Mouse (Mus musculus): ENCODE data around the gene Rpl15. TPM values are rescaled to one million over a fixed set of nuclear protein-coding genes. Genes with fewer than 3 reads are reported as not detected.
A peak's percentile ranks its signal among the peaks of the same experiment; 100 is the strongest.
"Not testable (repeated sequence)": the region's sequence is repeated elsewhere in the genome, so short reads cannot be mapped to it uniquely, and the experiment has no call there.

The Rpl15 gene
- polyA plus RNA-seq, 1 experiment from 2014 or later = 415 TPM

DNA sequence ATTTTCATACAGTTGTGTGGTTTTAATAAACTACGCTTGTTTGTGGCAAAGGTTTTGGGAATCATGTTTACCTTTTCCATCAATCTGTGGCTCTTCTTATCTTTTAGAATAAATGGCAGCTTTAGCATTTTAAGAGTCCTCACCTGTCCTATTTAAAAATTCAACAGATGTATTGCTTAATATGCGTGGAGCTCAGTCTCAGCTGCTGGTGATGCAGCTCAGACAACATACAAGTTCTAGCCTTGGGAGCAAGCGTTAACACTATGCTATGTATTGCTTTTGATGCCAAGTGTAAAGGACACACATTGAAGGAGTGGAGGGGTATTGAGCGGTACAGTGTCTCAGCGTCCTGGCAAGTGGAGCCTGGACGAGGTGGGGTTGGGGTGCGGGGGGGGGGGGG, 475 bp upstream of the Rpl15 start:
- no peak overlapping the region for H3K27ac ChIP-seq (ENCODE audit: low read depth, low read length)
- H3K9ac ChIP-seq (ENCODE audit: low read depth, low read length) = peak overlapping the region; percentile 37; the same call in 1 of the 2 replicates
- H3K4me3 ChIP-seq (ENCODE audit: low read depth, low read length) = peak overlapping the region; percentile 94
- WGBS = 10% methylated on average over 5 of the region's 7 CpGs
- no peak for DNase-seq (ENCODE audit: low spot score)
- H3K27me3 ChIP-seq (ENCODE audit: control insufficient read depth, insufficient read depth, low read length) = no peaks in the 10 kb centered on the region
- peak overlapping the region; percentile 54 for H3K4me2 ChIP-seq (replicated peaks; ENCODE audit: low read depth, low read length)
- ATAC-seq (ENCODE audit: low FRiP score) = 0 out of 2 replicates have a peak, but pooled peaks have one; percentile 8
- no peaks in the 10 kb centered on the region for H3K9me3 ChIP-seq (ENCODE audit: control insufficient read depth, low read length)
- 0 out of 2 replicates have a peak, but pooled peaks cover 3% of the 10 kb centered on the region for H3K36me3 ChIP-seq (ENCODE audit: control insufficient read depth, insufficient read depth, low read length)
- 0 out of 2 replicates have a peak, but pooled peaks cover 2% of the 10 kb centered on the region for H3K4me1 ChIP-seq (replicated peaks; ENCODE audit: control insufficient read depth, insufficient read depth, low read length)

DNA sequence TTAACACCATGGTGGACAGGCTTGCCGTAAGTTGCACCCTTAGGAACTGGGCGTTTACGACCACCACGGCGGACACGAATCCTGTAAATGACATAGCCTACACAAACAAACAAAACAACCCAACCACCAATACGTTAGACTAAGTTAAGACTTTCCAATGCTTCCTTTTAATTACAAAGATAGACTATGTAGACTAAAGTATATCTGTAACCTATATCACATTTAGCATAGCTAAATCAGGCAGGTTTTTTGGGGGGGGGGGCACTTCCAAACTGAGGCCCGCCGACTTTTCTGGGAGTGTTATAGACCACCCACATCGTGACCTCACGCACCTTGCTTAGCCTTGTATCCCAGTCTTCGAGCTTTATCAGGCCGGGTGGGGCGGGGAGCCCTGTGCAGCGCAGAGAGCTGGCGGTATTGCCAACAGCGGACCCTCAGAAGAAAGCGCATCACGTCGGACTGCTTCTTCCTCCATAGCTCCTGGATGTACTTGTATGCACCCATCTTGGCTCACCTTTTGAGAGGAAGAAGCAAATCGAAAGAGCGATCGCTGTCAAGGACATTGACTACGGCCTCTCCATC, 1.2 kb downstream of the Rpl15 start:
- DNase-seq (ENCODE audit: low spot score) (peak; percentile 39), ATAC-seq (ENCODE audit: low FRiP score) (peak; percentile 3; the same call in 1 of the 2 replicates)
- H3K27me3 ChIP-seq (ENCODE audit: control insufficient read depth, insufficient read depth, low read length) = not testable (repeated sequence)

DNA sequence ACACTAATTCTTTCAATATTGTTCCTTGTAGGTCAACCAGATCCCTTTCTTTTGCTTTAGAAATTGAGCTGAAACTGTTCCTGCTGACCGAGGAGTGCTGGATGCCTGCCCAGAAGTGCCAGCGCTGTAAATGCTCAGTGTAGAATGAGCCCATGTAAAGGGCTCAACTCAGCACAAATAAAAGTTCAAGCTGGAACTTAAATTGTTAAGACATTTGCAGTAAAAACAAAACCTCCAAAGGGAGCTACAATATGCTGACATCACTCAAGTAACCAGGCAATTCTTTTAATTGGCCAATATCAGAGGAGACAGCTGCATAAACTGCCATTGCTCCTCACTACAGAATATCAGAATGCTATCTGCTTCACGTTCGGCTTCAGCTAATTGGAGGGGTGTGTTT, 7.8 kb downstream of the Rpl15 start:
- no peak overlapping the region for H3K27ac ChIP-seq (ENCODE audit: low read depth, low read length)
- H3K9ac ChIP-seq (ENCODE audit: low read depth, low read length) = no peak overlapping the region
- 0 out of 2 replicates have a peak, but pooled peaks cover 4% of the 10 kb centered on the region for H3K36me3 ChIP-seq (ENCODE audit: control insufficient read depth, insufficient read depth, low read length)
- no peak overlapping the region for H3K4me2 ChIP-seq (replicated peaks; ENCODE audit: low read depth, low read length)
- H3K4me3 ChIP-seq (ENCODE audit: low read depth, low read length) = no peak overlapping the region
- no peaks in the 10 kb centered on the region for H3K4me1 ChIP-seq (replicated peaks; ENCODE audit: control insufficient read depth, insufficient read depth, low read length)
- ATAC-seq (ENCODE audit: low FRiP score) (no peak), DNase-seq (ENCODE audit: low spot score) (no peak)
- no peaks in the 10 kb centered on the region for H3K27me3 ChIP-seq (ENCODE audit: control insufficient read depth, insufficient read depth, low read length)
- H3K9me3 ChIP-seq (ENCODE audit: control insufficient read depth, low read length) = no peaks in the 10 kb centered on the region
- WGBS = 84% methylated on average over 4 of the region's 4 CpGs

More for the DNA sequence above, 1.2 kb downstream of the Rpl15 start:
- H3K4me2 ChIP-seq (replicated peaks; ENCODE audit: low read depth, low read length) = peak overlapping the region; percentile 66
- peak overlapping the region; percentile 74 for H3K27ac ChIP-seq (ENCODE audit: low read depth, low read length)
- H3K36me3 ChIP-seq (ENCODE audit: control insufficient read depth, insufficient read depth, low read length); H3K4me1 ChIP-seq (replicated peaks; ENCODE audit: control insufficient read depth, insufficient read depth, low read length); H3K9me3 ChIP-seq (ENCODE audit: control insufficient read depth, low read length): not testable (repeated sequence)
- under 1% methylated on average over 20 of the region's 24 CpGs for WGBS
- H3K9ac ChIP-seq (ENCODE audit: low read depth, low read length) = peak overlapping the region; percentile 99
- peak overlapping the region; percentile 94 for H3K4me3 ChIP-seq (ENCODE audit: low read depth, low read length)

DNA sequence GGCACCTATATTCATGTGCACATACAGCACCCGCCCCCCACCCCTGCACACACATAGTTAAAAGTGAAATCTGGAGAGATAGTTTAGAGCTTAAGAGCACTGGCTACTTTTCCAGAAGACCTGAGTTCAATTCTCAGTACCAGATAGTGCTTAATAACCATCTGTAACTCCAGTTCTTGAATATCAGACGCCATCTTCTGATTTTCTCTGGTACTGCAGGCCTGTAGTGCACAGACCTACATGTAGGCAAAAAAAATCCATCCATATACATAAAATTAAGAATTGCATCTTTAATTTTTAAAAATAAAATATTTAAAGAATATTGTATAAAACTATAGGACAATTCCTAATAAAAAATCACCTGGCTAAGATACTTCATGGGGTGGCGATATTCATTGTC, 10.0 kb downstream of the Rpl15 start:
- WGBS = 82% methylated on average over 3 of the region's 3 CpGs
- no peaks in the 10 kb centered on the region for H3K9me3 ChIP-seq (ENCODE audit: control insufficient read depth, low read length)
- no peak overlapping the region for H3K4me2 ChIP-seq (replicated peaks; ENCODE audit: low read depth, low read length)
- H3K9ac ChIP-seq (ENCODE audit: low read depth, low read length) = no peak overlapping the region
- no peaks in the 10 kb centered on the region for H3K27me3 ChIP-seq (ENCODE audit: control insufficient read depth, insufficient read depth, low read length)
- no peak overlapping the region for H3K27ac ChIP-seq (ENCODE audit: low read depth, low read length)
- ATAC-seq (ENCODE audit: low FRiP score) (no peak), DNase-seq (ENCODE audit: low spot score) (no peak)
- no peaks in the 10 kb centered on the region for H3K4me1 ChIP-seq (replicated peaks; ENCODE audit: control insufficient read depth, insufficient read depth, low read length)
- H3K36me3 ChIP-seq (ENCODE audit: control insufficient read depth, insufficient read depth, low read length) = no peaks in the 10 kb centered on the region
- no peak overlapping the region for H3K4me3 ChIP-seq (ENCODE audit: low read depth, low read length)

DNA sequence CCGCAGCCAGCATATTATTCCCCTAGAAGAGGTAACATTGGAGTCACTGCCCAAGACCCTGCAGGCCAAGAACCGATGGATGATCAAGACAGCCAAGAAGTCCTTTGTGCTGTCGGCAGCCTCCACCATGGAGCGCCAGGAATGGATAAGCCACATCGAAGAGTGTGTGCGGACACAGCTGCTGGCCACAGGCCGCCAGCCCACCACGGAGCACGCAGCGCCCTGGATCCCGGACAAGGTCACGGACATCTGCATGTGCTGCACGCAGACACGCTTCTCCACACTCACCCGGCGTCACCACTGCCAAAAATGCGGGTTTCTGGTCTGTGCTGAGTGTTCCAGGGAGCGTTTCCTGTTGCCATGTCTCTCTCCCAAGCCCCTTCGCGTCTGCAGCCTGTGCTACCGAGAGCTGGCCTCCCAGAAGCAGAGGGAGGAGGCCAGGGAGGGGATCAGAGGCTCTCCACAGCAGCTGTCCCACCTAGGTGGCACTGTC, 28.5 kb downstream of the Rpl15 start:
- H3K4me1 ChIP-seq (replicated peaks; ENCODE audit: control insufficient read depth, insufficient read depth, low read length) = no peaks in the 10 kb centered on the region
- DNase-seq (ENCODE audit: low spot score) = no peak
- 87% methylated on average over 21 of the region's 21 CpGs for WGBS
- H3K27me3 ChIP-seq (ENCODE audit: control insufficient read depth, insufficient read depth, low read length) = no peaks in the 10 kb centered on the region
- H3K4me2 ChIP-seq (replicated peaks; ENCODE audit: low read depth, low read length) = no peak overlapping the region
- ATAC-seq (ENCODE audit: low FRiP score) = no peak
- H3K9ac ChIP-seq (ENCODE audit: low read depth, low read length) = no peak overlapping the region
- no peak overlapping the region for H3K27ac ChIP-seq (ENCODE audit: low read depth, low read length)
- H3K9me3 ChIP-seq (ENCODE audit: control insufficient read depth, low read length) = no peaks in the 10 kb centered on the region
- no peaks in the 10 kb centered on the region for H3K36me3 ChIP-seq (ENCODE audit: control insufficient read depth, insufficient read depth, low read length)
- no peak overlapping the region for H3K4me3 ChIP-seq (ENCODE audit: low read depth, low read length)

DNA sequence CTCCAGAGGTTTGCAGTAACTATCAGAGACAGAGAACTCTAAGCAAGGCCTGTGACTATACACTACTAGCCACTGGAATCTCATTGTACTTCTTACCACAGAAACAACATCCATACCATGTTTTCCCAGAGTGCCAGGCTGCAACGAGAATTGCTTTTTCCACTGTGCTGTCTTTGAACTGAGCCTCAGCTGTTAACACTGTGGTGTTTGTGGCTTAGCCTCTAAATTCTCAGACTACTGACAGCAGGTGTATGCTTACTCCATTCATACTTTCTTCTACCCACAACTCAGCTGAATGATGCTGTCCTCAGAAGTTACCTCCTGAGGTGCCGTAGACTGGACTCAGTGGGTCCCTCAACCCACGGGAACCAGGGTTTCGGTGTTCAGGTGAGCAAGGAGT, 29.4 kb downstream of the Rpl15 start:
- WGBS = 94% methylated on average over 4 of the region's 4 CpGs
- no peak for DNase-seq (ENCODE audit: low spot score)
- Histone ChIP-seq H3K4me3 (ENCODE audit: low read depth, low read length) (no peak overlapping the region), H3K27ac (ENCODE audit: low read depth, low read length) (no peak overlapping the region), H3K9ac (ENCODE audit: low read depth, low read length) (no peak overlapping the region), H3K9me3 (ENCODE audit: control insufficient read depth, low read length) (no peaks in the 10 kb centered on the region), H3K4me2 (replicated peaks; ENCODE audit: low read depth, low read length) (no peak overlapping the region), H3K4me1 (replicated peaks; ENCODE audit: control insufficient read depth, insufficient read depth, low read length) (no peaks in the 10 kb centered on the region), H3K27me3 (ENCODE audit: control insufficient read depth, insufficient read depth, low read length) (no peaks in the 10 kb centered on the region), H3K36me3 (ENCODE audit: control insufficient read depth, insufficient read depth, low read length) (no peaks in the 10 kb centered on the region)
- ATAC-seq (ENCODE audit: low FRiP score) = no peak

DNA sequence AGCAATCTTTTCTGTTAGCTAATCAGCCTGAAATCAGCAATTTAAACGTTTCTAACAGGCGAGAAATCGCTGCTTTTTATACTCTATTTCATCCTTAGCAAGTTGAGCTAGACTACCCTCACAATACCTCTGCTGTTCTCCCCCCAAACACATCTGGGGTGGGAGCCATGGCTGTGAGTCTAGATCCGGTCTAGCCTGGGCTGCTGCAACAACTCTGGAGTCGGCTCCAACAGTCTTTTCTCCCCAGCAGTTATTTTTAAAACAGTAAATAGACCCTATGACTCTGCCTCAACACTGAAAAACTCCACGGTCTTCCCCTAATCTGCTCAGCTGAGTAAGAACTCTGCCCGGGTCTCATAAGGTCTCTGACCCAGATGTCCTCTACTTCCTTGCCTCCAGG, 31.1 kb downstream of the Rpl15 start:
- H3K9me3 ChIP-seq (ENCODE audit: control insufficient read depth, low read length) = no peaks in the 10 kb centered on the region
- H3K27ac ChIP-seq (ENCODE audit: low read depth, low read length) = no peak overlapping the region
- no peak overlapping the region for H3K4me3 ChIP-seq (ENCODE audit: low read depth, low read length)
- WGBS = 79% methylated on average over 7 of the region's 7 CpGs
- ATAC-seq (ENCODE audit: low FRiP score) = no peak
- H3K4me1 ChIP-seq (replicated peaks; ENCODE audit: control insufficient read depth, insufficient read depth, low read length) = no peaks in the 10 kb centered on the region
- no peak overlapping the region for H3K4me2 ChIP-seq (replicated peaks; ENCODE audit: low read depth, low read length)
- DNase-seq (ENCODE audit: low spot score) = no peak
- no peaks in the 10 kb centered on the region for H3K36me3 ChIP-seq (ENCODE audit: control insufficient read depth, insufficient read depth, low read length)
- no peaks in the 10 kb centered on the region for H3K27me3 ChIP-seq (ENCODE audit: control insufficient read depth, insufficient read depth, low read length)
- no peak overlapping the region for H3K9ac ChIP-seq (ENCODE audit: low read depth, low read length)

DNA sequence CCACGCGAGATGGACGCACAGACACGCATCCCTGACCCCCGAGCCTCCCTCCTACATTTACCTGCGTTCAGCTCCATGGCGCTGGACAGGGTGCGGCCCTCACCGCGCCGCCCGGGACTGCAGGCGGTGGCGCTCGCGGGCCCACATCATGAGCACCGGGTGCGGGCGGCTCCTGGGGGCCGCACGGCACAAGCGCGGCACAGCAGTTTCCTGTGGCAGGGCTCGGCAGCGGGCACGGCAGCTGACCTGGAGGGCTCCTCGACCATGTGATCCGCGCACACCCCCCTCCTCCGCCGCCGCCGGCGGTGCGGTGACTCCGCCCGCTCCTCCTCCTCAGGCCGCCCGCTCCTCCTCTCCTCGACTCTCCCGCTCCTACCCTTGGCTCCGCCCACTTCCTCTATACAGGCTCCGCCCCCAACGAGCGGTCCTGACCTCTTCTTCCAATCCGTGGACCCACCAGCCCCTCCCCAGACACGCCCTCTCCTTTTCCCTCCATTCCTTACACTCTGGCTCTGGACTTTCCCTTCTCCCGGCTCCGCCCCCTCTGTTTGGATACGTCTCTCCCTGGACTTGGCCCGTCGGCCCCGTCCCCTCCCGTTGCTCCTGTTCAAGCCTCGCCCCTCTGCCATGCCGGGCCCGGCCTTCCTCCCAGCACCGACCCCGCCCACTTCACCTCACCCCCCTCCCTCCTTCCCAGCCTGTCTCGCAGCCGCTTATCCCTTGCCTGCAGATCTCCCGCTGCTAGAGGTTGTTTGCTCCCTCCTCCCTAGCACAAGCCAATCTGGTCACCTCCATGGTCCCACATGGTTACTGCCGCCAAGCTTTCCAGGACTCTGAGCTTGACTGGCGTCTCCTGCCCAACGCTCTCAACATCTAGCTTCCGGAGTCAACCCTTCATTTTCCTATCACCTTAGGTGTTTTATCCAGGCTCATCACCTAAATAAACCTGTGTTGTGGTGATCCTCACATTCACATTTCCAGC, 32.1 kb downstream of the Rpl15 start, which contains the start of gene Nr1d2:
Gene Nr1d2, minus strand, starts transcription at position 378 of the 982 bp plus-strand sequence.
- WGBS = under 1% methylated on average over 49 of the region's 66 CpGs
- Histone ChIP-seq H3K27ac (ENCODE audit: low read depth, low read length) (0 out of 2 replicates have a peak within 1 kb of the TSS, but pooled peaks have one; percentile 21), H3K9ac (ENCODE audit: low read depth, low read length) (peak within 1 kb of the TSS; percentile 58), H3K27me3 (ENCODE audit: control insufficient read depth, insufficient read depth, low read length) (no peaks in the 10 kb centered on the region), H3K9me3 (ENCODE audit: control insufficient read depth, low read length) (no peaks in the 10 kb centered on the region), H3K4me3 (ENCODE audit: low read depth, low read length) (peak within 1 kb of the TSS; percentile 71), H3K4me2 (replicated peaks; ENCODE audit: low read depth, low read length) (peak within 1 kb of the TSS; percentile 85), H3K4me1 (replicated peaks; ENCODE audit: control insufficient read depth, insufficient read depth, low read length) (no peaks in the 10 kb centered on the region), H3K36me3 (ENCODE audit: control insufficient read depth, insufficient read depth, low read length) (no peaks in the 10 kb centered on the region)
- peak; percentile 93 for ATAC-seq (ENCODE audit: low FRiP score)
- DNase-seq (ENCODE audit: low spot score) = peak; percentile 99
